Mouse (Mus musculus) small intestine, adult 2 months (tissue): ENCODE data around the gene Olfr1033.
"Not testable (repeated sequence)": the region's sequence is repeated elsewhere in the genome, so short reads cannot be mapped to it uniquely, and the experiment has no call there.

Experiments used
- CTCF ChIP-seq: fragments of 200-500 bp; IDR thresholded peaks from 2 replicates; pipeline ENCODE4 v1.5.1; 2012; ENCODE audit warnings: low read depth, mild to moderate bottlenecking, control low read depth, inconsistent platforms, low read length, moderate library complexity, mixed read lengths; ENCODE audit not compliant: insufficient replicate concordance, insufficient read length; ENCODE audit errors: extremely low read depth
- POLR2A ChIP-seq: fragments of 200-500 bp; IDR thresholded peaks from 2 replicates; pipeline ENCODE4 v1.6.1; 2012; ENCODE audit warnings: low read depth, mild to moderate bottlenecking, control low read depth, inconsistent platforms, low read length, moderate library complexity

GRCm38 (mm10) chr2:86073692-86074091, 53.3 kb downstream of the Olfr1033 start, which contains the start of gene Olfr1036:
- not testable (repeated sequence) for TF ChIP-seq CTCF, POLR2A
